Mouse (Mus musculus) spleen, adult 2 months (tissue): ENCODE data around the gene Gcnt3. TPM values are rescaled to one million over a fixed set of nuclear protein-coding genes. Genes with fewer than 3 reads are reported as not detected.

Experiments used
- DNase-seq, 2 experiments: peaks; one replicate each; pipeline versions ENCODE4 v3.0.0 to v3.0.0-alpha.2; 2012 to 2021; ENCODE audit warnings: low spot score in 2 of 2, low read depth in 1 of 2
- H3K27ac ChIP-seq: fragments of 200-500 bp; 2 replicates; pipeline ENCODE4 v1.5.1; 2012; ENCODE audit warnings: low read length, inconsistent platforms; ENCODE audit not compliant: insufficient read depth
- H3K27me3 ChIP-seq: fragments of 200-500 bp; 2 replicates; pipeline ENCODE4 v1.6.1; 2012; ENCODE audit warnings: mild to moderate bottlenecking, moderate library complexity, low read length, inconsistent platforms; ENCODE audit not compliant: control insufficient read depth, insufficient read depth
- H3K36me3 ChIP-seq: fragments of 200-500 bp; 2 replicates; pipeline ENCODE4 v1.6.1; 2012; ENCODE audit warnings: mild to moderate bottlenecking, low read length, inconsistent platforms; ENCODE audit not compliant: control insufficient read depth, insufficient read depth
- H3K4me1 ChIP-seq: fragments of 200-500 bp; 2 replicates; pipeline ENCODE4 v1.6.1; 2011; ENCODE audit warnings: inconsistent platforms; ENCODE audit not compliant: control insufficient read depth, insufficient read depth, insufficient read length
- H3K4me3 ChIP-seq: fragments of 200-500 bp; 2 replicates; pipeline ENCODE4 v1.5.1; 2011; ENCODE audit warnings: mild to moderate bottlenecking, inconsistent platforms; ENCODE audit not compliant: insufficient read depth, insufficient read length; ENCODE audit errors: extremely low read depth
- CTCF ChIP-seq: fragments of 200-500 bp; IDR thresholded peaks from 2 replicates; pipeline ENCODE4 v1.5.1; 2011; ENCODE audit warnings: mild to moderate bottlenecking, inconsistent platforms; ENCODE audit not compliant: insufficient read depth, insufficient read length, insufficient replicate concordance; ENCODE audit errors: extremely low read depth
- POLR2A ChIP-seq: fragments of 200-500 bp; IDR thresholded peaks from 2 replicates; pipeline ENCODE4 v1.6.1; 2011; ENCODE audit warnings: low read depth, low read length, inconsistent platforms
- WGBS: fragments of 180-500 bp; shearing (Covaris S2); methylation state at CpG from one replicate; pipeline ENCODE4 v1.1.7; 2018; 5-methylcytosine and 5-hydroxymethylcytosine counted together
- polyA plus RNA-seq: library from polyadenylated mRNA; depleted of rRNA; stranded (reverse); fragments of >200 nt; gene quantifications from 2 replicates; pipeline ENCODE4 v1.2.3, GENCODE M21; 2012; rRNA removed

The Gcnt3 gene
- not detected in 2 replicates for polyA plus RNA-seq

DNA sequence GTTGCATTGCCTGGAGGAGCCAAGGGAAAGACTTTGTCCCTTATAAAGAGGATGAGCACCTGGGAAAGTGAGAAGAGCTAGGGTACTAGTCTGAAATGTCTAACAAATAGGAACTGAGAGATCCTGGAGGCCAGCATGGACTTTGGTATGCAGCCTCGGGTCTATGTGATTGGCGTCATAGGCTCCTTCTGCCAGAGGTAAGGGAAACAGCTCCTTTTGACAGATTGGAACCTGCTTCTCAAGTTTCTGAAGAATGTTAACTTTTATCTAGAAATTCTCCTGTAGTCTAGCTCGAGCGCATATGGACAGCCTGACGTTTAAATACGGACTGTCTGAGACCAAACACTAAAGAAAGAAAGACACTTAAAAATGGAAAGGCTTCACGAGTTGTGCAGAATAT, at the start of gene Gcnt3:
Gene Gcnt3 (minus strand): TSS at position 101 of the 400 bp plus-strand sequence.
- DNase-seq: no peak
- WGBS: 91% methylated on average over 7 of the region's 7 CpGs

DNA sequence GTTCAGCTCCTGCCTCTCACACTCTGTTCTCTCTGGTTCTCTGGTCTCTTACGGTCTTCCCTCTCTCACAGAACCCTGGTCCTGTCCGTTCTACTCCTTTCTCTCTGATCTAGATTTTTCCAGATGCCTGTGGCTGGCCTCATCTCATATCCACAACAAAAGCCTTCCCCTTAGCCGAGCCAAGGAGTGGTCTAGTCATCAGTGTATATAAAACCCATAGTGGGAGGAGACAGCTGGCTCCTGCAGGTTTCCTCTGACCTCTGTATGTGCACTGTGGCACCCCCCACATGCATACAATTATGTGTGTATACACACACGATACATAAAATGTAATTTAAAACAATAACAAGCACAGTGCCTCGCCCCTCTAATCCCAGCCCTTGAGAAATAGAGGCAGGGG, 49.5 kb upstream of the Gcnt3 start:
- DNase-seq: no peak
- Histone ChIP-seq H3K4me1 (no peaks in the 10 kb centered on the region), H3K27me3 (no peaks in the 10 kb centered on the region), H3K4me3 (no peak overlapping the region), H3K27ac (no peak overlapping the region), H3K36me3 (no peaks in the 10 kb centered on the region)
- no peak for TF ChIP-seq POLR2A
- WGBS: 84% methylated on average over 5 of the region's 5 CpGs

More for the DNA sequence above, at the start of gene Gcnt3:
- H3K27ac ChIP-seq: no peak within 1 kb of the TSS
- TF ChIP-seq POLR2A (no peak), CTCF (no peak)
- H3K27me3 ChIP-seq: no peaks in the 10 kb centered on the region
- H3K4me3 ChIP-seq: no peak within 1 kb of the TSS
- H3K4me1 ChIP-seq: no peaks in the 10 kb centered on the region
- H3K36me3 ChIP-seq: no peaks in the 10 kb centered on the region

DNA sequence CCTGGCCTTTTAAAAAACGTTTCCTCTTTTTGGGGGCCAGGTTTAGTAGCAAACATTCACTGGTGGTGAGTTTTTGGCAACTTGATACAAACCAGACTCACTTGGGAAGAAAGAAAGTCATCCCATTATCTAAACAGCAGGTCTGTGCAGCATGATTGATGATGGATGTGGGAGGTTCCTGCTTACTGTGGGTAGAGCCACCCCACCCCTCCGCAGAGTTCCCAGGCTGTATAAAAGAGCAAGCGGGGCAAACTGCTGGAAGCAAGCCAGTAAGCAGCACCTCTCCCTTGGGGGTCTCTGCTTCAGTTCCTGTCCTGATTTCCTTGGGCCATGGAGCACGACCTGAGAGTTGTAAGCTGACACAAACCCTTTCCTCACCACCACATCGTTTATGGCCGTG, 48.2 kb upstream of the Gcnt3 start:
- no peak for DNase-seq
- Histone ChIP-seq H3K4me1 (no peaks in the 10 kb centered on the region), H3K27ac (no peak overlapping the region), H3K27me3 (no peaks in the 10 kb centered on the region), H3K4me3 (no peak overlapping the region), H3K36me3 (no peaks in the 10 kb centered on the region)
- WGBS: 41% methylated on average over 6 of the region's 6 CpGs
- TF ChIP-seq CTCF (no peak), POLR2A (no peak)

DNA sequence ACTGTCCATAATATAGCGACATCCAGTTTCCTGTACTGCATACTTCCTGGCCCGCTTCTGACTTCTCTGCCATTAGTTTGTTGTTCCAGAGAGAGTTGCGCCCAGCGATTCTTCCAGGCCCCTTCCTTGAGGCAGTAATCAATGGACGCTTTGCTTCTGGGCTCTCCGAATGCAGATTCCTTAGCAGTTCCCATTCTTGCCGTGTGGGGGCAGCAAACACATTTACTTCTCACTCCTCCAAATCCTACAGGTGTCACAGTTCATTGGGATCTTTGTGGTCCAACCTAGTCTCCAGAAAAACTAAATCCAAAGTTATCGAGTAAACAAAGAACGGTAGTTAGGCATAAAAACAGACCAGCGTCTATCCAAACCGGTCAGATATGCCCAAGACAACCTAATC, 46.2 kb upstream of the Gcnt3 start:
- no peak overlapping the region for H3K27ac ChIP-seq
- DNase-seq: peak in 1 of 2 experiments; percentile 24
- 80% methylated on average over 11 of the region's 11 CpGs for WGBS
- TF ChIP-seq POLR2A: no peak
- TF ChIP-seq CTCF: peak; percentile 23; the same call in 1 of the 2 replicates
- no peaks in the 10 kb centered on the region for H3K27me3 ChIP-seq
- H3K4me1 ChIP-seq: peaks cover 6% of the 10 kb centered on the region; the same call in 1 of the 2 replicates
- no peak overlapping the region for H3K4me3 ChIP-seq
- H3K36me3 ChIP-seq: no peaks in the 10 kb centered on the region

DNA sequence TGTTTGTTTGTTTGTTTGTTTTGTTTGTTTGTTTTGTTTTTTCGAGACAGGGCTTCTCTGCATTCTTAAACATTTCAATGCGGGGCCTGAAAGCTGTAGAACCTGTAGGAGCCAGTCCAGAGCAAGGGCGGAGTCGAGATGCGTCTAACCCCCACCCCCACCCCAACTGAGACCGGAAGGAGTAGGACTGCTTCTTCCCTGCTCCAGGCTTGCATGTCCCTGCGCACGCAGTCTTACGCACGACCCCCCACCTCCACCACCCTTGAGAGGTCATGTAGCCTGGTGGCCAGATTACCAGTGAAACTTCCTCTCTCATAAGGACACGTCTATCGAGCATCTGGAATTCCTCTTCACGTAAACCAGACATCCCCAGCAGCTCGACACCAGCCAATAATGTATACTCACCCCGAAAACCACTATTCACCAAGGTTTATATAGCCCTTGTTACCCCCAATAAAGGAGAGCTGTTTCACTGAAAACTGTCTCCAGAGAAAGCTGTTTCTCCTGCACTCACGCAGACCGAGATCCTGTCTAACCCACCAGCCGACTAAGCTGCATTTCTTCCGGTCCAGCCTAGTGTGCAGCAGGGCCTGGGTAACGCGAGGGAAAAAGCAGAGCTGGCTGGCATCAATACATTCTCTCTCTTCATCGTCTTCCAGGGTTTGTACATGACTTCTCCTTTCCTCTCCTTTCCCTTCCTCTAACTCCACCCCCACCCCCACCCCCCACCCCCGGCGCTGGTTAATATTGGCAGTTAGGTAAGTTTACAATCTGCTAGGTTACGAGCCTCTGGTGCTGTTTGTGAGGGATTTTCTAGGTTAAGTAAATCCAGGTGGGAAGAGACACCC, 44.7 kb upstream of the Gcnt3 start:
- TF ChIP-seq POLR2A (no peak), CTCF (no peak)
- 54% methylated on average over 25 of the region's 25 CpGs for WGBS
- DNase-seq: no peak
- Histone ChIP-seq H3K4me3 (no peak overlapping the region), H3K27ac (no peak overlapping the region), H3K36me3 (no peaks in the 10 kb centered on the region), H3K4me1 (peaks cover 10% of the 10 kb centered on the region; the same call in 1 of the 2 replicates), H3K27me3 (no peaks in the 10 kb centered on the region)

DNA sequence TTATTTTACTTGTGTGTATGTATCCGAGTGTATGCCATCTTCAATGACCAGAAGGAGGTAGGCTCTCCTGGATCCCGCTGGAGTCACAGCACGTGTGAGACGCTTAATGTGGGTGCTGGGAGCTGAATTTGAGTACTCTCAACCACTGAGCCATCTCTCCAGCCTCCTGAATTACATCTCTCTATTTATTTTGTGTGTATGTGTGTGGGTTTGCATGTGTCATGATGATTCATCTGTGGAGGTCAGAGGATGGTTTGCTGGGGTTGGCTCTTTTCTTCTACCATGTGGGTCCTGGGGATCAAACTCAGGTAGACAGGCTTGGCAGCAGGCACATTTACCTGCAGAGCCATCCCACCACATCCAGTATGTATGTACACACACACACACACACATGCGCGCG, 43.9 kb upstream of the Gcnt3 start:
- no peak overlapping the region for H3K27ac ChIP-seq
- H3K27me3 ChIP-seq: no peaks in the 10 kb centered on the region
- 93% methylated on average over 7 of the region's 7 CpGs for WGBS
- H3K4me3 ChIP-seq: no peak overlapping the region
- no peak for DNase-seq
- TF ChIP-seq CTCF (no peak), POLR2A (no peak)
- H3K4me1 ChIP-seq: peaks cover 10% of the 10 kb centered on the region; the same call in 1 of the 2 replicates
- H3K36me3 ChIP-seq: no peaks in the 10 kb centered on the region

DNA sequence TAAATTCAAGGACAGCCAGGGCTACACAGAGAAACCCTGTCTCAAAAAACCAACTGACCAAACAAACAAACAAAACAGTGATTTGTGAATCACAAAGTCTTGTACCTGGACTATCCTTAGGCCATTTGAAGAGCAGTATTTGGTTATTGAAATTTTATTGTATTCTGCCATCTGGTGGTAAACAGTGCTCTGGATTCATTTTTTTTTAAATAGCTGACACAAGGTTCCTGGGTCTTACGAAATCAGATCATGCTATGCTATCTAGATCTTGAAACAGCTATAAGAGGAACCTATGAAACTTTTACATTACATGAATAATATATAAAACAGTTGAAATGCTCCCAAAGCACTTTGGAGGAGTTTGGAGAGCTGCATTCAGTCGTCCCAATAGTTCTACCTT, 43.1 kb upstream of the Gcnt3 start:
- Histone ChIP-seq H3K36me3 (no peaks in the 10 kb centered on the region), H3K27ac (peak overlapping the region; percentile 79), H3K4me1 (peaks cover 10% of the 10 kb centered on the region; the same call in 1 of the 2 replicates), H3K4me3 (no peak overlapping the region), H3K27me3 (no peaks in the 10 kb centered on the region)
- TF ChIP-seq CTCF (no peak), POLR2A (no peak)
- WGBS: 48% methylated on average over 2 of the region's 2 CpGs
- peak in 1 of 2 experiments; percentile 49 for DNase-seq
